Mouse (Mus musculus) midbrain, embryonic 13.5 days (tissue): ENCODE measurements at regions not wholly inside any gene's neighbourhood (a gene's known extent, or its start where the extent isn't known, plus 50 kb on each side); places are given as distances from the start of the nearest gene placed in this dataset.

Experiments
- ATAC-seq: fragments of 200-750 bp; cut with Nextera tagmentation; 2 replicates; pipeline ENCODE4 v1.8.0; 2017; ENCODE audit warnings: mild to moderate bottlenecking, moderate TSS enrichment, moderate library complexity
- H3K27ac ChIP-seq: fragments of 300-500 bp; sonication (generic); 2 replicates; pipeline ENCODE4 v1.5.1; 2015; ENCODE audit warnings: inconsistent platforms, mild to moderate bottlenecking, moderate library complexity
- H3K27me3 ChIP-seq: fragments of 300-500 bp; sonication (generic); 2 replicates; pipeline ENCODE4 v1.6.1; 2015; ENCODE audit warnings: mild to moderate bottlenecking, inconsistent platforms
- H3K36me3 ChIP-seq: fragments of 300-500 bp; sonication (generic); 2 replicates; pipeline ENCODE4 v1.6.1; 2015; ENCODE audit warnings: mild to moderate bottlenecking, inconsistent platforms
- H3K4me1 ChIP-seq: fragments of 300-500 bp; sonication (generic); replicated peaks from 2 replicates; pipeline ENCODE4 v1.6.1; 2015; ENCODE audit warnings: inconsistent platforms
- H3K4me2 ChIP-seq: fragments of 300-500 bp; sonication (generic); replicated peaks from 2 replicates; pipeline ENCODE4 v1.6.1; 2015; ENCODE audit warnings: moderate library complexity, mild to moderate bottlenecking, inconsistent platforms
- H3K4me3 ChIP-seq: fragments of 300-500 bp; sonication (generic); replicated peaks from 2 replicates; pipeline ENCODE4 v1.5.1; 2015; ENCODE audit warnings: mild to moderate bottlenecking, inconsistent platforms
- H3K9ac ChIP-seq: fragments of 300-500 bp; sonication (generic); replicated peaks from 2 replicates; pipeline ENCODE4 v1.6.1; 2015; ENCODE audit warnings: mild to moderate bottlenecking, inconsistent platforms
- H3K9me3 ChIP-seq: fragments of 300-500 bp; sonication (generic); 2 replicates; pipeline ENCODE4 v1.6.1; 2016; ENCODE audit warnings: mild to moderate bottlenecking, inconsistent platforms
- WGBS: fragments of 180-500 bp; shearing (Covaris S2); methylation state at CpG from one replicate; pipeline ENCODE4 v1.1.7; 2015; 5-methylcytosine and 5-hydroxymethylcytosine counted together

DNA sequence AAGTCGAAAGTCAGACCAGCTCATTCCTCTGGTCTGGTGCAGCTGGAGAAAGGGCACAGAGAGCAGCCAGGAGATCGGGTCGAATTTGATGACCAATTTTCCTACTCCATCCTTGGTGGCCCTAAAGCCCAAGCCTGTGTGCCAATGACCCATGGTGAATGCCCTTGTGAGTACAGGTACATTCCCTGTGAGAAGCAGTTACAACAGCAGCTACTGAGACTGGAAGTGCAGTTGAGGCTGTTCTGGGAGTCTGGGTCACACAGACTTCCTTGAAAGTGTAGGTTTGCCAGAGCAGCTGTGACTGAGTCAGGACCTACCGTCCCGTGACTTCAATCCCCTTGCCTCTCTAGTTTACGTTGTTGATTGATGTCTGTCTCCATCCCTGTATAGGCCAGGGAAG is 129.8 kb upstream of the Habp2 start:
- H3K36me3 ChIP-seq = no peaks in the 10 kb centered on the region
- no peaks in the 10 kb centered on the region for H3K9me3 ChIP-seq
- 70% methylated on average over 6 of the region's 6 CpGs for WGBS
- ATAC-seq = no peak
- H3K27ac ChIP-seq = no peak overlapping the region
- H3K4me1 ChIP-seq = no peaks in the 10 kb centered on the region
- no peak overlapping the region for H3K4me2 ChIP-seq
- H3K4me3 ChIP-seq = no peak overlapping the region
- H3K9ac ChIP-seq = no peak overlapping the region
- H3K27me3 ChIP-seq = no peaks in the 10 kb centered on the region

DNA sequence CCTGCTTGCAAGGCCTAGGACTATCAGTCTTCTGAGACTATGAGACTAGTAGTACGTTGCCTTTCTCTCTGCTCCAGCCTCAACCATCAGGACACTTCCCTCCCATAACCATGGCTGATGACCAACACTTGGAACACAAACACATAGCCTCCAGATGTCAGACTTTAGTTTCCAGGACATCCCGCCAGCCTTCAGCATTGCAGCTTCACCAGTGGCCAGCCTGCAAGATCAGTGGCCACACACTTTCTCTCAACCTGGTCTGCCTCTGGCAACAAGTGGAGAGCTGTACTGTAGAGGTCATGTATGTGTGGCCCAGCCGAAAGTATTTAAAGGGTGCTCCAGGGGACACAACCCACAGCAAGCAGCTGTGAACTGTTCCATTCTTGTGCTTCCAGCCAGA is 124.8 kb upstream of the Habp2 start:
- Histone ChIP-seq H3K27me3 (no peaks in the 10 kb centered on the region), H3K4me1 (no peaks in the 10 kb centered on the region), H3K9ac (no peak overlapping the region), H3K4me2 (no peak overlapping the region), H3K9me3 (no peaks in the 10 kb centered on the region), H3K36me3 (no peaks in the 10 kb centered on the region), H3K4me3 (no peak overlapping the region), H3K27ac (no peak overlapping the region)
- WGBS = 88% methylated on average over 3 of the region's 3 CpGs
- ATAC-seq = no peak

DNA sequence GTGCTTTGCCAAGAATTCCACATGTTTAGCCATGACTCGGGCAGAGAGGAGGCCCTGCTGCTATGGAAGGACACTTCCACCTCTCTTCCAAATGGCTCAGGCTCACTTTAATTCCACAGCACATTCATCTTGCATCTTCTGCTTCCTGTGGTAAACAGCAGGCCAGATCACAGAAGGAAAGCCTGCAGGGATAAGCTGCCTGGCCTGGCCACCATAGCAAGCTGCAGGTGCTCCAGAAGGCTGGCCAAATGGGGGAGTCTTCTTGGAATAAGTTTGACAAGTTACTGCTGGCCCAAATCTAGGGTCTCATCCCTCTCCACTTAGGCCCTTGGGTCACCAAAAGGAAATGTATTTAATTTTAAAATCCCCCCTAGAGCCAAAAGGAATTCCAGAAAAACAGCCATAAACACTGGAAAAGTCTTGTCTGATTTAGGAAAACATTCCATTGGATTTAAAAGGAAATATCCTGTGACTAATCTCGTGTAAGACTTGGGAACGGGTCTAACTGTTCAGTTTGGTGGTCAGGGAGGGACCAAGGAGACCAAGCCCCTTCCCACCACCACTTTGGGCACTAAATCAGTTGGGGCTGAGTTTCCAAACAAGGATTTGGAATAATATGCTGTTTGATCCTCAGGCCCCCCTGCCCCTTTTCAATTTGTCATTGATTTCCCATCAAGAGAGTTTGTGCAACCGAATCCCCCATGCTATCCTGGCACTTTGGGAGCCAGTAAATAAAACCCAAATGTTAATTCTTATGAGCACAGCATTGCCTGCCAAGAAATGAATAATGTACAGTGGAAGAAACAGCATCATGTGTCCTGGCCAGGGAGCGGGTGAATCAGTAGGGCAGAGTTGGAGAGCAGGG is 117.6 kb upstream of the Habp2 start:
- no peaks in the 10 kb centered on the region; the same call in 1 of the 2 replicates for H3K9me3 ChIP-seq
- 0 out of 2 replicates have a peak, but pooled peaks cover 5% of the 10 kb centered on the region for H3K4me1 ChIP-seq
- H3K4me2 ChIP-seq = no peak overlapping the region
- H3K9ac ChIP-seq = no peak overlapping the region
- ATAC-seq = no peak
- no peak overlapping the region for H3K4me3 ChIP-seq
- H3K36me3 ChIP-seq = no peaks in the 10 kb centered on the region
- H3K27ac ChIP-seq = no peak overlapping the region
- no peaks in the 10 kb centered on the region for H3K27me3 ChIP-seq
- 82% methylated on average over 5 of the region's 5 CpGs for WGBS

DNA sequence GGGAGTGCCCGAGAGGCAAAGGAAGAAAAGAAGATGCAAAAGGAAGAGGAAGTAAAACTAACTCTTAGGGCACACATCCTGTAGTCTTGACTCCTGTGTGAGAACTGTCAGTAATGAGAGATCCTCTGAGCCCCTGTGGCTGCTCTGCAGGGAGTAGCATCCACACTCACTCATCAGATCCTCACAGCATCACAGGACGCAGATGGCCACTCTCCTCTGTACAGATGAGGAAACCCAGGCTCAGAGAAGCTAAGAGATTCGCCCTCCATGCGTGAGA is 117.0 kb upstream of the Habp2 start:
- no peak overlapping the region for H3K4me2 ChIP-seq
- 91% methylated on average over 4 of the region's 4 CpGs for WGBS

DNA sequence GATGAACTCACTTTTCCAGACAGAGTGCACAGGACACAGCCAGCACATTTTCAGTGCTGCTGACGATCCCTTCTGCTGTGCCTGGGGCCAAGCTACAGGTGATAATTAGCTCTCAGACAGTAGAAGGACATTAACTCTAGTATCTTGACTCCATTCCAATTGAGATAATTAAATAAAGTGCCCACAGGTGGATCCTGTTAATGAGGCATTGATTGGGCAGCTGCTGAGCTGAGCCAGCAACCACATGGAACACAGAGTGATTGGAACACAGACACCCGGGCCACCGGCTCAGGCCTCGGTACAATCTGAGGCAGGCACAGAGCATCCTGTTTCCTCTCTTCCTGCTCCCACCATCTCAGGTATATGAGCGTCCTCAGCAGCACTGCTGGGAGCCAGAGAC is 114.5 kb upstream of the Habp2 start:
- WGBS = 68% methylated on average over 5 of the region's 5 CpGs
- H3K4me2 ChIP-seq = no peak overlapping the region

More for the DNA sequence above, 117.0 kb upstream of the Habp2 start:
- Histone ChIP-seq H3K9me3 (no peaks in the 10 kb centered on the region; the same call in 1 of the 2 replicates), H3K36me3 (no peaks in the 10 kb centered on the region), H3K27ac (no peak overlapping the region), H3K4me3 (no peak overlapping the region), H3K27me3 (no peaks in the 10 kb centered on the region), H3K9ac (no peak overlapping the region), H3K4me1 (0 out of 2 replicates have a peak, but pooled peaks cover 5% of the 10 kb centered on the region)
- no peak for ATAC-seq

DNA sequence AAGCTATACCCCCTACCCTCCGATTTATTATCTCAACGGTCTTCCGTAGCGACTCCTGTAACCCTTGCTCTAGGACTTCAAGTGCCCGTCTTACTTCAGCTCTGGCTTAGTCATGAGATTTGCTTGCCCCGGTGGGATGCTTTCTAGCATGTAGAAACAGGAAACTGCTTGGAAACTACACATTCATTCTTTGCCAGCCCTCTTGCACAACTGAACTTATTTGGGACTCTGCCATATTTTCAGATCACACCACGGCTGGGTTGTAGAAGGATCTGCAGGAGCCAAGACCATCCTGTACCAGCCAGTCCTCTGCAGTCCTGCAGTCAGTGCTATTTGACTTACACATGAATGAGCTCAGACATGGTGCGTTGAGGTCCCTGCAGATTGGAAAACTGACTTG is 110.9 kb upstream of the Habp2 start:
- H3K36me3 ChIP-seq = no peaks in the 10 kb centered on the region
- no peak overlapping the region for H3K27ac ChIP-seq
- no peak overlapping the region for H3K4me3 ChIP-seq
- H3K27me3 ChIP-seq = no peaks in the 10 kb centered on the region
- no peak overlapping the region for H3K9ac ChIP-seq
- H3K9me3 ChIP-seq = no peaks in the 10 kb centered on the region
- 0 out of 2 replicates have a peak, but pooled peaks cover 5% of the 10 kb centered on the region for H3K4me1 ChIP-seq
- ATAC-seq = no peak
- WGBS = 91% methylated on average over 8 of the region's 8 CpGs
- H3K4me2 ChIP-seq = no peak overlapping the region

More for the DNA sequence above, 114.5 kb upstream of the Habp2 start:
- Histone ChIP-seq H3K9ac (no peak overlapping the region), H3K36me3 (no peaks in the 10 kb centered on the region), H3K27me3 (no peaks in the 10 kb centered on the region), H3K9me3 (no peaks in the 10 kb centered on the region; the same call in 1 of the 2 replicates), H3K27ac (no peak overlapping the region), H3K4me1 (0 out of 2 replicates have a peak, but pooled peaks cover 5% of the 10 kb centered on the region), H3K4me3 (no peak overlapping the region)
- ATAC-seq = no peak

DNA sequence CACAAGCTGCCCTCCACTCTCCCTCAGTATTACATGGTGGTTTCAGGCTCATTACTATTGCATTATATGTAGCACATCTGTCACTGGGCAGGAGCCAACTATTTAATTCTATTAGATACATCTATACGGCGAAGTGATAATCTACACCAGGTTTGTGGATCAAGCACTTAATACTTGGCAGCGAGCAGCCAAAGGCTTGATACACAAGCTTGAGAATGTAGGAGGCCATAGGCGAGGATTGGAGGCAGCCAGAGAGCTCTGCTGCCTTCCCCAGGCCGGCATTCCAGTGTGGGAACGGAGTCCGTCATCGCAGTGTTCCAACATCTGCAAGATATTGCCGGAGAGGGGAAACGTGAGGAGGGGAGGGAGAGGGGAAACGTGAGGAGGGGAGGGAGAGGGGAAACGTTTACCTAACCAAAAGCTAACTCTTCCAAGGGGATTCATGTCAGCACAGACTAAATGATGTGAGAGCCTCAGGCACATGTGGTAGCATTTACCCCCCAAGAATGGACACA is 109.6 kb upstream of the Habp2 start:
- H3K36me3 ChIP-seq = no peaks in the 10 kb centered on the region
- H3K9ac ChIP-seq = no peak overlapping the region
- H3K27ac ChIP-seq = no peak overlapping the region
- H3K9me3 ChIP-seq = no peaks in the 10 kb centered on the region
- no peak for ATAC-seq
- no peak overlapping the region for H3K4me3 ChIP-seq
- WGBS = 75% methylated on average over 12 of the region's 12 CpGs
- 0 out of 2 replicates have a peak, but pooled peaks cover 5% of the 10 kb centered on the region for H3K4me1 ChIP-seq
- no peaks in the 10 kb centered on the region for H3K27me3 ChIP-seq
- H3K4me2 ChIP-seq = no peak overlapping the region

DNA sequence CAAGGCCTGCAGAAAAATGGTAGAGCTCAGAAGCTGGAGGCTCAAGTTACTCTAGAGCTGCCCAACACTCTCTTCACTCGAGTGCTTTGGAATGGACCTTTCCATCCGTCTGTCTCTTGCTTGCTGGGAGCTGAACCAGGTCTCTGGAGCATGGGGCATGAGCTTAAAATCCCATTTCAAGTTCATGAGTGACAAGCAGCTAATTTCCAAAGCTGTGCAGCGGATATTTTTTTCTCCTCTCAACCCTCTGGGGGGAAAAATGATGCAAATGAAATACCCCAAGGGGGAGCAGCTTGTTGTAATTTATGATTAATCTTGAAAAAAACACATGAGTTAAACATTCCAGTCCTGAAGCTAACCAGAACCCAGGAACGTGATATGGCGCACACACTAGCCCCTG is 101.2 kb upstream of the Habp2 start:
- H3K9me3 ChIP-seq = no peaks in the 10 kb centered on the region
- no peak overlapping the region for H3K4me2 ChIP-seq
- H3K4me3 ChIP-seq = no peak overlapping the region
- ATAC-seq = no peak
- WGBS = 67% methylated on average over 5 of the region's 5 CpGs
- H3K9ac ChIP-seq = no peak overlapping the region
- no peaks in the 10 kb centered on the region for H3K27me3 ChIP-seq
- peaks cover 6% of the 10 kb centered on the region for H3K4me1 ChIP-seq
- no peaks in the 10 kb centered on the region for H3K36me3 ChIP-seq
- no peak overlapping the region for H3K27ac ChIP-seq

DNA sequence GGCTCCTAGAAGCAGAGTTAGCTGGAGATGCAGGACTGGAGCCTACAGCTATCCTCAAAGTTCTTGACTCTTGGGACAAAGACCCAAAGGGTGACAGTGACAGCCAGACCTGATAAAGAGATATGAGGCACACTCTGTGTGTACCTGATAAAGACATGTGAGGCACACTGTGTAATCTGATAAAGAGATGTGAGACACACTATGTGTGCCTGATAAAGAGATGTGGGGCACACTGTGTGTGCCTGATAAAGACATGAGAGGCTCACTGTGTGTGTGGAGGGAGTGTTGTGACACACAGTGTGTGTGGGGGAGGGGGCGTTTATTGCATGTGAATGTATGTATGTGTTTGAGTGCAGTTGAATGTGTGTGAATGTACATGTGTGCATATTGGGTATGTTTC is 97.8 kb upstream of the Habp2 start:
- Histone ChIP-seq H3K36me3 (no peaks in the 10 kb centered on the region), H3K27me3 (no peaks in the 10 kb centered on the region), H3K27ac (no peak overlapping the region), H3K9me3 (no peaks in the 10 kb centered on the region), H3K4me3 (no peak overlapping the region), H3K9ac (no peak overlapping the region), H3K4me2 (no peak overlapping the region), H3K4me1 (peaks cover 15% of the 10 kb centered on the region)
- no peak for ATAC-seq
- 92% methylated on average over 1 of the region's 1 CpGs for WGBS

DNA sequence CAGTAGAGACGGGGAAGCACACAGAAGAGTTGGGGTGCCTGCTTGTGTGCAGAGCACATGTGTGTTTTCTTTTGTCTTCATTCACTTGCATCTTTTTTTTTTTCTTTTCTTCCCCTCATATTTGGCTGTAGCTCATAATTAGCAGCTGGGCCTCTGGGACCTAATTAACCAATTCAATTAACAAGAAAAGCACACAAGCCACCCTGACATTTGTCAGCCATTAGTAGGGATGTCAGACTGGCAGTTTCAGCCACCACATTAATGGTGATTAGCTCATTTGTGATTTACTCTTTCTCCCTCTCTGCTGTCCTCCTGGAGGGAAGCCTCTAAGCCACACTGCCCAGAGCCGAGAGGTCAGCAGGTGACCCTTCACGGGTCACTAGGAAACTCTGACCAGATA is 96.7 kb upstream of the Habp2 start:
- ATAC-seq = no peak
- Histone ChIP-seq H3K4me3 (no peak overlapping the region), H3K9ac (no peak overlapping the region), H3K36me3 (no peaks in the 10 kb centered on the region), H3K4me1 (peaks cover 15% of the 10 kb centered on the region), H3K27me3 (no peaks in the 10 kb centered on the region), H3K27ac (peak overlapping the region; percentile 41; the same call in 1 of the 2 replicates), H3K9me3 (no peaks in the 10 kb centered on the region), H3K4me2 (no peak overlapping the region)
- 20% methylated on average over 3 of the region's 3 CpGs for WGBS

DNA sequence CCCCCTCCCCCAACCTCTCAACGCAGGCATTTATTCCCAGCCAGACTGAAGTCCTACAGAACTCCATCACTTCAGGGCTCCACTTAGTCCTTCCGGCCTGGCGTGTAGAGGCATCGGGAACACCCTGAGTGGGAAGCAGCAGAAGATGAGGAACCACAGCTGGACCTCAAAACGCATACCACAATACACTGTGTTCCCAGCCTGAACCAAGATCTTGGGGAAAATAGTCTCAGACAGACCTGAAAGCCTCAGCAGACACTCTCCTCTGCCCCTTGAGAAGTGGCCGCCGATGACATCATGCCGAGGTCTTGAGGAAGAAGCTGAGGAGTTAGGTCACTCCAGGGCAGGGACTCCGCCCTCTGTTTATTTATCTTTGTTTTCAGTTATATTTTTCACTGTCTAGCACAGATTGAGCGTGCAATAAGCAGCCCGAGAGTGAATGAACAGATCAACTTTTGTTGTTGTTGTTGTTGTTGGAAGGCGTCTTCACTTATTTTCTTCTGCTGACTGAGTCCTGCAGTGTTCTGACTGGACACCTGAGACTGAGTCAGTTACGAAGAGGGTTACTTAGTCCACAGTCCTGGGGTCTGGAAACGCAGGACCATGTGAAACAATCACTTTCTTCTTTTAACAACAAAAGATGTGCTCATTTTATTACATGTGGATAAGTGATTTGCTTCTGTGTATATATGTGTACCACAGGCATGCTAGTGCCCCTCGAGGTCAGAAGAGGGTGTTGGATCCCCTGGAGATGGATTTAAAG is 88.3 kb upstream of the Habp2 start:
- no peak overlapping the region for H3K4me2 ChIP-seq
- H3K4me3 ChIP-seq = no peak overlapping the region
- 87% methylated on average over 15 of the region's 15 CpGs for WGBS
- no peak overlapping the region for H3K27ac ChIP-seq
- ATAC-seq = no peak
- H3K27me3 ChIP-seq = no peaks in the 10 kb centered on the region
- H3K4me1 ChIP-seq = 0 out of 2 replicates have a peak, but pooled peaks cover 7% of the 10 kb centered on the region
- H3K9ac ChIP-seq = no peak overlapping the region
- no peaks in the 10 kb centered on the region for H3K36me3 ChIP-seq
- no peaks in the 10 kb centered on the region for H3K9me3 ChIP-seq

DNA sequence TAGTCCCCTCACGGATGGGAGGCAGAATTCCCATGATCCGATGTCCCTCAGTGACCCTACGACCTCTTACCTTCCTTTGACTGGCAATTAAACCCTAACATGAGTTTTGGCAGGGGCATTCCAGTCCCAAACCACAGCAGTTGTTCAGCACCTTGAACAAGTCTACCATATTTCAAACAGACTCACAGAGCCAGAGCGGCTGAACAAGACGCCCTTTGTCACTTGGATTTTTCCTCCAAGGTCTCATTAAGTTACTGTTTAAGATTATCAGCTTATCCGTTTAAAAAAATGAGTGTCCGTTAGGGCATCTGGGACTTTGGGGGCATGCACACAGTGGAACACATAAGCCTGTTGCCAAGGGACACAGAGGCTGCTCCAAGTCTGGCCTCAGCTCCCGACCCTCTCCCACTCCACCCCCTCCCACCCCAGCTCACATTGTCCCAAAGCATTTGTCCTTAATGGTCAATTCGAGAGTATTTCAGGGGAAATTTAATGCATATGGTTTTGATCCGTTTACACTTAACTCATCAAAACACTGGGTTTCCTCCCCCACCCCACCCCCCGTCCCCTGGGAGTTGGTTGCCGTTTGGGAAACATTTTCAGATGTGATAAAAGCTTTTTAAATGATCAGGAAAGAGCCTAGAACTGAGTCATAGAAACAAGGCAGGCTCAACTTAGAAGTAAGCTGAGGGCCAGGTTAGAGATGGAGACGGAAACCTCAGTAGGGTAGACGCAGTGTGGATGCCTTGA is 87.4 kb upstream of the Habp2 start:
- 59% methylated on average over 14 of the region's 14 CpGs for WGBS
- Histone ChIP-seq H3K27ac (no peak overlapping the region), H3K9ac (no peak overlapping the region), H3K4me1 (0 out of 2 replicates have a peak, but pooled peaks cover 7% of the 10 kb centered on the region), H3K4me3 (no peak overlapping the region), H3K4me2 (no peak overlapping the region), H3K36me3 (no peaks in the 10 kb centered on the region), H3K9me3 (no peaks in the 10 kb centered on the region), H3K27me3 (no peaks in the 10 kb centered on the region)
- ATAC-seq = no peak
